Mouse (Mus musculus) T-helper 2 cell (primary cell): Measurements from ENCODE around the gene Map1lc3a.

Experiments used
- in situ Hi-C: fragments of 300-600 bp; cut with MboI, MseI; formaldehyde crosslinking; loops from one replicate; pipeline ENCODE4 v1.15.1; 2025; ENCODE audit warnings: high pct_unique_total_duplicates

The Map1lc3a gene

DNA sequence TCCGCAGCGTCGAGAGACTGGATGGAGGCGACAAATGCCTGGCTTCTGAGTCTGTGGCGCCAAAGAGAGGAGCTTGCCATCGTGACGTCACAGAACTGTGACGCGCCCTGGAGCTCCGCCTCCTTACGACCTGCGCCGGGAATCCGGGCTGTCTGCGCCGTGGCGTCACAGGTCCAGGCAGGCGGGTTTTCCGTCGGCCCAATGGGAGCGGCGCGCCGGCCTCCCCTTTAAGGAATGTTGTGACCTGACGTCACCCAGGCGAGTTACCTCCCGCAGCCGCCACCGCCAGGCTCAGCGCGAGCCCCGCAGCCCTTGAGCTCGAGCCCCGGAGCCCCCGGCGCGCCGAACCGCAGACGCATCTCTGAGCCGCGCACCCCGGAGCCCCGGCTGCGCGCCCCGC, at the start of gene Map1lc3a:
TSS of gene Map1lc3a (plus strand) at position 103 of the 400 bp plus-strand sequence.
- in situ Hi-C loops, result no loop called here

DNA sequence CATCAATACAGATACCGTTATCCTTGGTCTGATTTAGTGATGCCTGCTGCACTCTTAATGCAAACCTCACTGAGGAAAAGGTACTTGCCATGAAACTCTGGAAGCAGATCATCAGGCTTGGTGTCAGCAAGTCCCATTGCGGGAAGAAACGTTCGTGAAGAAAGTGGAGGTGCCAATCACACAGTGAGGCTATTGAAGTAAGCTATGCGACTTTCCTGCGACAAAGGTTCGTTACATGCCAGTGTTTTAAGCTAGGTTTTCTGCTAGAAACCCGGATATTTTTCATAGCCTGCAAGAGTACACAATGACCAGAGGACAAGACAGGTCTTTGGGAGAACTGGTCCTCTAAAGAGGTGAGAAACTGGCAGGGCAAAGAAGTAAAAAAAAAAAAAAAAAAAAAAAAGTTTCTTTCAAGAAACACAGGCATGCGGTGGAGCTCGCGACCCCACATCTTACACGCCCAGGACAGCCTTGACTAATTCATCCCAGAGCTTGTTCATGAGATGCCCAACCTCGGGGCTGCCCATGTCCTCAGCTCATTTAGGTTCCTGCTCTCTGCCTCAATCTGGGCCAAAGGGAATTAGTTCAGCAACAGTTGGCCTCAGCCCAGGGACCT, 40.2 kb upstream of the Map1lc3a start:
- in situ Hi-C loops, result loop anchor here (5.0 kb wide), 1 partner anchor 36 kb away; no protein-coding TSS in a partner anchor

DNA sequence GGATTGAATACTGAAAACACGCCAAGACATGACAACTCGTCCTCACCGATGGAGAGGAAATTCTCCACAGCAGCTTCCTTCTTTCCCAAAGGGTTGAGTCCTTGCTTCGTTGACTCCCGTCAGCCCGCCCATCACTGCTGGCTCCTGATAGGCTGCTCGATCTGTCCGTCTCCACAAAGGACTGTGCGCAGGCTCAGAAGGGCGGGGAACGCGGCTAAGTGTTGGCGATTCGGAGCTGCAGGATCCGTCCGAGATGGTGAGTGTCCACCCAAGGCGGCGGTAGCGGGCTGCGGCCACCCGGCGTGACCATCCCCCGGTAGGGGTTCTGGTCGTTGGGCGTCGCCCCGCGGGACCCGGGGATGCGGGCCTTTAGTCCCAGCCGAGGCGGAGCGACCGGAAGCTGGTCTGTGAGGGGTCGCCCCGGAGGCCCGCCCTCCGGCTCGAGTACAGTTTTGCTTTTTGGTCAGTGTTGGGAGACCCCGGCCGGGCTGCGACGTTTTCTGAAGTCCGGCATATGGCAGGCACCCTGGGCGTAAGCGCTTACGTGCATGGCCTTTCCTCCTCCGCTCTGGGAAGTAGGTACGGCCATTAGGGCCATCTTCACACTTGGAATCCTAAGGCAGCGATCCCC, 39.6 kb upstream of the Map1lc3a start, which contains the start of gene Dynlrb1:
TSS of gene Dynlrb1 (plus strand) at position 172 of the 631 bp plus-strand sequence.
- in situ Hi-C loops, result loop anchor here (5.0 kb wide), 1 partner anchor 36 kb away; no protein-coding TSS in a partner anchor

DNA sequence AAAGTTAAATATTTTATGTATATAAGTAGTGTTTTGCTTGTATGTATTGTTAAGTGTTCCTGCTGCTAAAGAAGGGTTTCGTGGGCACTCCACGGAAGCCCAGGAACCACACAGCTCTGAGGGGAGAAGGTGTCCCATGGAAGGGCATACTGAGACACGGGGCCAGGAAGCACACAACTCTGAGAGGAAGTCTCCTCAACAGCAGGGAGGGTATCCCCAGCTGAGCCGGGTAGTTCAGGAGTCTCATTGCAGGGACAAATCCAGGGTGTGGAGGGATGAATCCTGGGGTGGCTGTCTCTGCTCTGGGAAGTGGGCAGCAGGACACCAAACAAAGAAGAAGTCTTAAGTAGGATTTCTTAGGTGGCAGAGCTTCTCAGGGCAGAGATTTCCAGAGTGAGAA, 38.8 kb upstream of the Map1lc3a start:
- in situ Hi-C loops, result loop anchor here (5.0 kb wide), 1 partner anchor 35 kb away; no protein-coding TSS in a partner anchor

DNA sequence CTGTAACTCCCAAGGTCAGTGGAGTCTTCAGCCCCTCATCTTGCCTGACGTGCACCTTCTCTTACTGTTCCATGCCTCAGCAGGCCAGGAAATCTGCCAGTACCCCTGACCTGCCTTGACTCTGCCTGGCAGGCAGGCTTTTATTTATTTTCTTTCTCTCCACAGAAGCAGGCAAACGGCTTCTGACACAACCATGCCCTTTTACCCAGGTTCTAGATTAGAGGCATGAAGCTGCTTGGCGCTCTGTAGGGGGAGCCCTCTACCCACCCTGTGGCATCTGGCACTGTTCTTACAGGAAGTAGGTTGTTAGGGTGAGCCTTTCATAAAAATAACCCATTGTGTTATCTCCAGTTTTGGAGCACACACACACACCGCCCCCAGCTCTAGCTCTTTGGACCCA, 35.2 kb upstream of the Map1lc3a start:
- in situ Hi-C loops, result no loop called here

DNA sequence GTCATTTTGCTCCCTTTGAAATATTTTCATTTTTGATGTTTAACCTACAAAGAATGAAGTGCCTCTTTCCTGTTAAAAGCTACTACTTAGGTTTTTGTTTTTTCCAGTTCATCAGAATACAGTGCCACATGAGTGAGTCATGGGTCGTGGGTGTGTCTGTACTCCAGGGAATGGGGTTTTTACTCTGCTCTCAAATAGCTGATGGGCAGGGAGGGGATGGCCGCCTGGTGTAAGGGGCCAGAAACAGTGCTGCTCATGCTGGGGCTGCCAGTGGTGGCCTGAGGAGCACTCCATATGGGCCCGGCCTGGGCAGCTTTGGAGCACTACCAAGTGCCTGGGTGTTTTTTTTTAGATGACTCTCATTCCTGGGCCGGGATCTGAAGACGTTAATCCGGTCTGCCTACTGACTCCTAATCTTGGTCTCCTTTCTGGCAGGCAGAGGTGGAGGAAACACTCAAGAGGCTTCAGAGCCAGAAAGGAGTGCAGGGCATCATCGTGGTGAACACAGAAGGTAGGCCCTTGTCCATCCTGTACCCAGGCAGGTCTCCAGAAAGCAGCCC, 33.7 kb upstream of the Map1lc3a start:
- in situ Hi-C loops, result no loop called here

DNA sequence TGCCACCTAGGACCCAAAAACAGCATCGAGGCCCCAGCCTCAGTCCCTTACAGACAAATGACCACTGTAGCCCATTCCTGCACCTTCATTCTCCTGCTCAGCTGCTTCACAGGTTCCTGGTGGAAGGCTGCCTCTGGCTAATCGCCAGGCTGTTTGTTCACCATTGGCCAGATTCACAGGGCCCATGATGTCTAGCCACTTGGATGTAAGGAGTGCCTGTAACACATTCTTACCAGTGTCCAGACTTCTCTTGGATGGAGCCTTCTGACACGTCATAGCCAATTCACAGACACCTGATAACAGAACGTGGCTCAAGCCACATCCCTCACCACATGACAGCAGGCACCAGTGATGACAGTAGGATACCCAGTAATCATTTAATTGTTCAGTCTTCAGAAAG, 29.9 kb upstream of the Map1lc3a start:
- in situ Hi-C loops, result no loop called here

DNA sequence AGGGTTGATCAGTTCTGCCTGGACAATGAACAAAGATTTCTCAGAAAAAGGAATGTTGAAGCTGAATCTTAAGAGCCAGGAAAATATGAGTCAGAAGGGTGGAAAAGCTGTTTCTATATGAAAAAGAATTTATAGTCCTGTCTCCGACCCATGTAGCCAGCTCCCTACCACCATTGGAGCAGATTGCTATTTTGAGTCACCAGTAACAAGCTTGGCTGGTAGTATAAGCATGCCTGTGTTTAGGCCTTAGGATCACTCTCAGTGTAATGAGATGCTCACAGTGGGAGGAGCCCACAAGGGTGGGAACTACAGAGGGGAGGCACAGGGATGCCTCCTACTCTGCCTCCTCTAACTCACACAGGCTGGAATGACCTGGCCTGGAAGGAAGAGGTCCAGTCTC, 27.9 kb upstream of the Map1lc3a start:
- in situ Hi-C loops, result no loop called here

DNA sequence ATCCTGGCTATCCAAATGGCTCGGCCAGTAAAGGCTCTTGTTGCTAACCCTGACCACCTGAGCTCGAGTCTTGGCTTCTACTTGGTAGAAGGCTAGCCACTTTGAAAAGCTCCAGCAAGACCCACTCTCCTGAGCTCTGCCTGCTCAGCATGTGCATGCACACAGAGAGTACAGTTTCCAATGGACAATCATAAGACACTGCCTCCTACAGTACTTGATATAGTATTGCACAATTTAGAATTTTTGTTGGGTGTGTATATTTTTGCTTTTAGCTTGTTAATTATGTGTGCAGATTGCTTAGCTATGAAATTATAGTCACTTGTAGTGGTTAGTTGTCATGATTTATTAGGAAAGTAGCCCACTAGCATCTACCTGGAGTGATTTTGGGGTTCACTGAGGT, 27.4 kb upstream of the Map1lc3a start:
- in situ Hi-C loops, result no loop called here

DNA sequence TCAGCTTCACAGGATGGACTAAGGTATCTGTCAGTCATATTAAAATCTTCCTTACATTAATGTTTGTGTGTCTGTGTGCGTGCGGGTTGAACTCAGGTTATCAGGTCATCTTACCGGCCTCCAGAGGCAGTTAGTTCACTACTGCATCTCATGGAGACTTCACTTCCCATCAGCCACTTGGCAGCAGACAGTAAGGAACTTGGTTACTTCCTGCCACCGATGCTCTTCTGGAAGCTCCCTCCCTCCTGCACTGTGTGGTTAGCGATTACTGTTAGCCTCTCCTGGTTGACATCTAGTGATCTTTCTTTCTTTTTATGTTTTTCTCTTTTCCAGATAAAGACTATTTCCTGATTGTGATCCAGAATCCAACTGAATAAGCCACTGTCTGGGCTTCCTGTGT, 26.5 kb upstream of the Map1lc3a start:
- in situ Hi-C loops, result no loop called here

DNA sequence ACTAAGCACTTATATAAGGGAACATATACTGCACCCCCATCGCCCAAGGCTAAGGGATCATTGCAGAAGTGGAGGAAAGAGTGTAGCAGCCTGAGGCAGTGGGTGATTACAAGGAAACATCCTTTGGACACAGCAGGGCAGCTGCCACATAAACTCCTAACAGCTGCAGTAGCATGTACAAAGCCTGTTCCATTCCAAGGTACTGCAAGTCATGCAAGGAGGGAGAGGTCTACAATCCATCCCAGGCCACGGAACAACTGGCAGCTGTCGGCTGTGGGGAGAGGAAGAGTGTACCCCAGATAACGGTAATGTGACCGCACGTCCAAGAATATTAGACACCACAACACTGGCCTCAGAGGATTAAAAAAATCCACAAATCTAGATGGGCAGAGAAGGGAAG, 10.6 kb upstream of the Map1lc3a start:
- in situ Hi-C loops, result no loop called here

DNA sequence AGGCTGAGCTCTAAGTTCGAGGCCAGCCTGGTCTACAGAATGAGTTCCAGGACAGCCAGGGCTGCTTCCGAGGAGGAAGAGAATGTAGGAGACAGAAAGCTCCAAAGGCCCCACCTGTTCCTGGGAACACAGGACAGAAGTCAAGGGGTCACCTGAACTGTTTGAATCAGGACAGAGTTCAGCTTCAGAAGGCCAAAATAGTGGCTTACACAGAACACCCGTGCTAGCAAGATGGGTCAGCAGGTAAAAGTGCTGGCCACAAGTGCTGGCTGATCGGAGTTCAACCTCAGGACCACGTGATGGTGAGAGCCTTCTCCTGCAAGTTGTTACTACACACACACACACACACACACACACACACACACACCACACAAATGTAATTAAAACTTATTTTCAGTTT, 9.2 kb upstream of the Map1lc3a start:
- in situ Hi-C loops, result no loop called here

DNA sequence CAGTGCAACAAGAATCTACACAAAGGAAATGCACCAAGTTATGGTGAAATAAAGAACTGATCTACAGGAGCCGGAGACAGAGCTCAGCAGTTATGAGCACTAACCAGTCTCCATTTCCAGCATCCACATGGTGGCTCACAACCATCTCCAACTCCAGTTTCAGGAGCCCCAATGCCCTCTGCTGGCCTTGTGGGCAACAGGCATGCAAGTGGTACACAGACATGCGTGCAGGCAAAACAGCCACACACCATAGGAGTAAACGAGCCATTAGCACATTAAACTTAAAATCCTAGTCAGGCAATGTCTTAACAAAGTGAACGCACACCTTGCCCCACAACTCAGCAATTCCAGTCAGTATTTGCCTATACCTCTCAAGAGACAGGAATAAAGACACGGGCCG, 4.1 kb upstream of the Map1lc3a start:
- in situ Hi-C loops, result loop anchor here (5.0 kb wide), 1 partner anchor 35 kb away; the partner anchor contains the start of gene Dynlrb1

DNA sequence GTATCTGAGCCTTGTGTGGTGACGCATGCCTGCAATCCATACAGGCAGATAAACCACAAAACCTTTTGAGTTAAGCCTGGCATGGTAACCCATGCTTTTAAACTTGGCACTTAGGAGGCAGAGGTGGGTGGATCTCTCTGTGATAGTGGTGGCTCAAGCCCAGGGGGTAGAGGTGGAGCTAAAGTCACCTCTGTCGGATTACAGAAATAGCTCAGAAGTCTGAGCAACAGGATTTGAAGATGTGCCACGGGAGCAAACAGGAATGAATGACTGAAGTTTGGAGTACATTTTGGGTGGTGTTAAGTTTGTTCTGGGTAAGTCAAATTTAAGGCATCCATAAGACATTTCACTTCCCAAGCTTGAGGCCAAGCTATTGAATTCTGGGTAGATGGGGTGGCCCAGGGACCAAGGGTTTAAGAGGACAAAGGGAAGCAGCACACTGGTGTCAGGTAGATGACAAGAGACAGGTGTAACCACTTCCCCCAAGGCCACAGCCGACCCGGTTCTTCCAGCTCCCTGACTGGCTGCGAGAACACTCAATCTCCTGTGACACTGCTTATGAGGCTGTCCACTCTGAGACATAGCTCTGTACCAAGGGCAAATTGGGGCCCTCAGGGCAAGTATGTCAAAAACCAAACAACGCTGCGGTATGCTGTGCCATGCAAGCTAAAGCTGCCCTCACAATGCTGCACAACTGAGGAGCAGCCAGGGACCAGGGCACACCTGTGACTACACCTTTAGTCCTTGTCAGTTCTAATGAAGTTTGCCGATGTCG, 3.5 kb upstream of the Map1lc3a start:
- in situ Hi-C loops, result loop anchor here (5.0 kb wide), 1 partner anchor 35 kb away; the partner anchor contains the start of gene Dynlrb1

DNA sequence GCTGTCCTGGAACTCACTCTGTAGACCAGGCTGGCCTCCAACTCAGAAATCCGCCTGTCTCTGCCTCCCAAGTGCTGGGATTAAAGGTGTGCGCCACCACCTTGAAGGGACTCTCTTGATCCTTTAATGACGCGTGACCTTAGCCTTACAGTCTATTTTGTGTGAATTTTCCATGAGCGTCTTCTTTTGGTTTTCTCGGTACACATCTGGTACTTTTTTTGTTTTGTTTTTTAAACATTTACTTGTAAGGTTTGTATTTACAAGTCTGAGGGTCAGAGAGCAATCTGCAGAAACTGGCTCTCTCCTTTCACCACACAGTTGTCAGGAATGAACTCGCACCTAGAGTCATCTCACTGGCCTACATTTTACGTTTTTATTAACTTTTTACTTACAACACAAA, 2.5 kb upstream of the Map1lc3a start:
- in situ Hi-C loops, result loop anchor here (5.0 kb wide), 1 partner anchor 36 kb away; the partner anchor contains the start of gene Dynlrb1

DNA sequence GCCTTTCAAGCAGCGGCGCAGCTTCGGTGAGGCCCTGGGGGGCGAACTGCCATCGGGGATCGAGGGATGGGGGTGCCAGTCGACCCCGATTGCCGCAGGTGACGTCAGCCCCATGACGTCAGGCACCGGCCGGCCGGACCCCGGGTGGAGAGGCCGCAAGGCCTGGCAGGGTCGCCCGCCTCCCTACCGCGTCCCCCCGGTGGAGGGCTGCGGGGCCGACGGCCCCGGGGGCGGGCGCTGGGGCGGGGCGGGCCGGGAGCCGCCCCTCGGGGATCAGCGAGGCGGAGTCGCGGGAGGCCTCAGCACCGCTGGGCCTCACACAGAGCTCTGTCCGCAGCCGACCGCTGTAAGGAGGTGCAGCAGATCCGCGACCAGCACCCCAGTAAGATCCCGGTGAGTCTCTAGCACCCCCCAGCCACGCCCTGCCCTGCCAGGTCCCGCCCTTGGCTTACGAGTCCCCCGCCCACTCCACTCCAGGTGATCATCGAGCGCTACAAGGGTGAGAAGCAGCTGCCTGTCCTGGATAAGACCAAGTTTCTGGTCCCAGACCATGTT, 601 bp downstream of the Map1lc3a start:
- in situ Hi-C loops, result no loop called here

DNA sequence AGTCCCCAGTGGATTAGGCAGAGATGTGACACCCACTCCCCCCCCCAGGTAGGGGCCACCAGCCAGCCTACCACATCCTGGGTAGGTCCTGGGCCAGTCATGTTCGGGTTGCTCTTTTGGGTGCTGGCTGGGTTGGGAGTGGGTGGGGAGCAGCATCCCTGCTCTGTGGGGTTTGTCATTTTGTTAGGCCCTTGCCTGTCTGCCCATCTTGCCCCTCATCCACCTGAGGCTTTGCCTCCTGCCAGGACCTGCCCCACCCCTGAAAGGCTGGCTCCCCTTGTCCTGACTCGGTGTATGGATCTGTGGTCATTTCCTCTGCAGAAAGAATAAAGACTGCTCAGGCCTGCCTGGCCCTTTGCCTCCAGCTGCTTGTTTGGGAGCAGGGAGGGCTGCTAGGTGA, 1.6 kb downstream of the Map1lc3a start:
- in situ Hi-C loops, result no loop called here

DNA sequence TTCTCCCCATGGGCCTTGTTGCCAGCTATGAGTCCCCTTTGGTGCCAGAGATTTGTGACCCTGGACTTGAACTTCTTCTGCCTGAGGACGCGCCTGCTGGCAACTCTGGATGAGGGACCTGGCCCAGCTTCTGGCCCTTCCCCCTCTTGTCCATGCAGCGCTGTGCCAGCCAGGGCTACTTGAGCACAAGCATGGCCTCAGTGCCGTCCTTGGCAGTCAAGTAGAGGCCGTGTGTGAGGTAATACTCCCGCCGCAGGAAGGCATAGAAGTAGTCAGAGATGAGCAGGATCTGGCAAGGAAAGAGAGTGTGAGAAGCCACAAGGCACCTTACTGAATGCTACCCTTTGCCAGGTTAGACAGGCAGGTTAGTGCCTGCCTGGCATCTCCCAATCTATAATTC, 2.3 kb downstream of the Map1lc3a start:
- in situ Hi-C loops, result no loop called here

DNA sequence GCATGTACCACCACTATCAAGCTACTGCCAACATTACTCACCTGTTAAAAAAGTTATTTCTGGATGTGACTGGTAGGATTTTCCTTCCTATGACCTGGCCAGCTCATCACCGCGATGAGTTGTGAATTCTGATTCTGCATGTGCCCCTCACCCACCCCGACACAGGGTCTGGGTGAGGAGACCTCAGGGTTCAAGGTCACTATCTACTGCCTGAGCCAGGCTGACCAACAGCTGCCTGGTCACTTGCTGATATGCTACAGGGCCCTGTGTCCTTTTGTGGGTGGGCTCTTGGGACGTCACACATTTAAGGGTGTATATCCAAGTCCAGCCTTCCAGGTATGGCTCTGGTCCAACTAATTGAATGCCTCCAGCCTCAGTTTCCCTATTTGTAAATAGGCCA, 3.1 kb downstream of the Map1lc3a start:
- in situ Hi-C loops, result no loop called here

DNA sequence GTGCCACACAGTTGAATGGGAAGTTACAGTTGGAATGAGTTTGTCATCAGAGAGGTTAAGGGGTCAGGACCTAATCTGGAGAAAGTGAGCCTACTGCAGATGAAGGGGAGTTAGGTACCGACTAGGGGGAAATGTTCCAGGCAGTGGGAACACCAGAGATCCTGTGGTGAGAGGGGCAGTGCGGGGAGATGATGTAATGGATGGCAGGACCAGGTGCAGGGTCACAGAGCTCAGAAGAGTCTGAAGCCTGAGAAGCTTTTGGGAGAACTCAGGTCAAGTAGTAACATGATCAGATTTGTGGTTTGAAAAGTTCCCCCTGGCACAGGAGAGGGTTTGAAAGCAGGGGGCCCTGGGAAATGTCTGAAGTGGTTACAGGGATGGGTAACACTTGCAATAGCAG, 4.0 kb downstream of the Map1lc3a start:
- in situ Hi-C loops, result no loop called here

DNA sequence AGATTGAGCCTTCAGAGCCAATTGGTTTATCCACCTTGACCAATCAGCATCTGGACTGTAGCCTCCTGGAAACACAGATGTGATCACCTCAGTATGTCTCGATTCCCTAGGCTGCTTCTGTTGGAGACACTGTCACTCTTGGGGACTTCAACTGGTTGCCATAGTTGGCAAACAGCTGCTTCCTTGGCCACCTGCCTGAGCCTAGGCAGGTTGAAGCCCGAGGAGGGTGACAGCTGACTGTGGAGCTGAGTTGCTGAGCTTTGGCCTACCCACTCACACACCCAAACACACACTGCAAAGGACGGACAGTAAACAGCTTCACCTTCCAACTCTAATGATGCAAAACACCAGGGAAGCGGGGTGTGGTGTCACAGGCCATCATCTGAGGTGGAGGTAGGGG, 7.7 kb downstream of the Map1lc3a start:
- in situ Hi-C loops, result no loop called here

DNA sequence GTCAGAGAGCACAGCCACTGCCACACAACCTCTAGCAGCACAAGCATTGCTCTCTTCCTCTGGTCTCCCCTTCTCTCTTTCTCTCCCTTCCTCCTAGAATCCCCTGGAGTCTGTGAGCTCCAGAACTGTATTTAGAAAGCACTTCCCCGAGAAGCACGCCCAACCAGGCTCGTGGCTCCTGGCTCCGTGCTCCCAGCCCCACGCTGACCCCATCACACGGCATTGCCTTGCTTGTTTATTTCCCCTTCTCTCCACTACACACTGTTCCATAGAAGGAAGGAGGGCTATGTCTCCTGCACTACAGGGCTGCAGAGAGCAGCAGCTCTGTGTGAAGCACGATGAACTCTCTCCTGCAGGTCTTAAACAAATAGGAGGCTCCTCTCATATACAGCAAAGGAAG, 8.6 kb downstream of the Map1lc3a start:
- in situ Hi-C loops, result no loop called here
